Mouse (Mus musculus): ENCODE results near the gene Car14. TPM values are rescaled to one million over a fixed set of nuclear protein-coding genes. Genes with fewer than 3 reads are reported as not detected.
"Not testable (repeated sequence)": the region's sequence is repeated elsewhere in the genome, so short reads cannot be mapped to it uniquely, and the experiment has no call there.

Car14 gene
- 1 to 10 TPM; 1.1 to 3.6 TPM for total RNA-seq (2021)
- long read RNA-seq, experiment 1, partial matches to known transcripts, result 0 of 1 reads
- long read RNA-seq, experiment 1, other reads (novel, unspliced or antisense), result 1 of 1 reads
- long read RNA-seq, experiment 2, partial matches to known transcripts, result 2 of 11 reads
- long read RNA-seq, experiment 2, other reads (novel, unspliced or antisense), result 8 of 11 reads

DNA sequence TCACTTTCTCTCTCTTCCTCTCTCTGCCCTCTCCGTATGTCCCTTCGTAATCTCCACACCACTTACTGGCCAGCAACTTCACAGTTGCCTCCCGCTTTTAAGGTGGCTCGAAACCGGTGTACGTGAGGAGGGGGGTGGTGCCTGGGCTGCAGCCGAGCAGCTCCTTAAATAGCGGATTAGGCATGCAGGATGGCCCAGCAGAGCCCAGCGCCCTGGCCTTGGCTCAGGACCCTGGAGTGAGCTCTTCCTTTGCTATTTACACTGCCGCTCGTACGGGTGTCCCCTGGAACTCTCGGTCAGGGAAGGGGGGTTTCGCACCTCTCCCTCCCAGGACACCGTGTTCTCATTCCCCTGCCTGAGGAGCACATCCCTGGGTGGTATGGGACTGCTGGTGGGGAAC lies at the start of gene Car14:
TSS of gene Car14 (minus strand) at position 124 of the 400 bp plus-strand sequence.
- DNase-seq (ENCODE audit: low spot score in 2 of 2), result no peak

DNA sequence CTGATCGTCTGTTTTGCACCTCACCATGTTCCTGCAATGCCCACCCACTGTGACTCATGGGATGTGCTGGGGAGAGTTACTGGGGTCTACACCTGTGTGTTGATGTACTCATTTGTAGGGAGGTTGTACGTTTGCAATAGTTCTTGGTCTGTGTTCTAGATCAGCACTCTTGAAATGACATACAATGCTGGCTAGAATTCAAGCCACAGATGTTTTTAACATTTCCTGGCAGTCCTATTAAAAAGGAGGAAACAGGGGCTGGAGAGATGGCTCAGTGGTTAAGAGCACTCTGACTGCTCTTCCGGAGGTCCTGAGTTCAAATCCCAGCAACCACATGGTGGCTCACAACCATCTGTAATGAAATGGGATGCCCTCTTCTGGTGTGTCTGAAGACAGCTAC lies 49.0 kb upstream of the Car14 start:
- no peak for DNase-seq (ENCODE audit: low spot score in 2 of 2)

DNA sequence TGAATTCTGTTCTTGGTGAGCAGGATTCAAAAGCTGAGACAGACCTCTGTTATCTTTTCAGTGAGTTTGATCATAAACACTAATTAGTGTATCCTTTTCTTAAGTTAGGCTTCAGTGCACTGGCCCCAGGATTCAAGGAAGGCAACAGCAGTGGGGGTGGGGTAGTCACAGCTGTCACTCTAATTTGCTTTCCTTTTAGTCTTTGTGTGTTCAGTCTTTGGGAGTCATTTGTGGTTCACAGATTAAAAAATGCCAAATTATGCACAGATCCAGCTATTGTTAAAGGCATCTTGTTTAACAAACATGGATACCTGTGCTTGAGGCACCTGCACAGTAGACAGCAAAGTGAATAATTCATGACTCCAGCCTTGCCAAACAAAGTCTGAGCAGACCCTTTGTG lies 48.5 kb upstream of the Car14 start:
- no peak for DNase-seq (ENCODE audit: low spot score in 2 of 2)

DNA sequence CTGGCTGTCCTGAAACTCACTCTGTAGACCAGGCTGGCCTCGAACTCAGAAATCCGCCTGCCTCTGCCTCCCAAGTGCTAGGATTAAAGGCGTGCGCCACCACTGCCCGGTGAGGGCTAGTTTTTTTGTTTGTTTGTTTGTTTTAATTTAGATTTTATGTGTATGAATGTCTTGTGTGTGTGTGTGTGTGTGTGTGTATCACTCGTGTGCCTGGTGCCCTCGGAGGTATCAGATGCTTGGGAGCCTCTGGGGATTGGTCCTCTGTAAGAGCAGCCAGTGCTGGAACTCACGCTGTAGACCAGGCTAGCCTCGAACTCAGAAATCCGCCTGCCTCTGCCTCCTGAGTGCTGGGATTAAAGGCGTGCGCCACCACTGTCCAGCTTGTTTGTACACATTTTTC lies 47.1 kb upstream of the Car14 start:
- not testable (repeated sequence) for DNase-seq (ENCODE audit: low spot score in 2 of 2)

DNA sequence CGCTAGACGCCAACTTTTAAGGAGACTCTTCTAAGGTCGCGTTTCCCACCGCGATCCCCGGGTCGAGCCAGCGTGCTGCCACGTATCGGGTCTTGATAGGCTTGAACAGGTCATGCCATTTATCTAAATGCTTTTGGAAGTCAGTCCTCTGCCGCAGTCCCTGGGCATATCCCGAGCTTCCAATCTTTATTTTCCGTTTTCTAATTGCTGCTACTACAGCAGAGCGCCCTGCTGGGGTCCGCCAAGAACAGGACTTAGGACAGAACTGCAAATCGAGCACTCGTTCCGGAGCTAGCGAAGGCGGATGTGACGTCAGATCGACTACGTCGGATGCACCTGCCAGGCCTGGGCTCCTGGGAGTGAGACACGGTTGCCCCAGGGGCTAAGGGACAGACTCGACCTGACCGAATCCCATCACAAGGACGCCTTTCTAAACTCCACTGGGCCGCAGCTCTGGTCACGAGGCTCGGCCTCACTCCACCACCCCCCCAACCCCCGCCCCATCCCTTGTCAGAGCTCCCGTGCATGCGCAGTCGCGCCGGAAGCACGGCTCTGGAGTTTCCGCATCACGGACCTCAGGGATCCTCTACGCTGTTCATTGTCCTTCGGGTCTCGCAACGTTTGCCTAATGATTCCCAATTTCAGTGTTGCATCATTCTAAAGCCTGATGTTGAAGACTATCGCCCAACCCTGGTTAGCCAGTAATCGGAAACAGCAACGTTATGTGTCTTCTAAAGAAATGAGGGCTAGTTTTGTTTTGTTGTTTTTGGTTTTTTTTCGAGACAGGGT lies 46.5 kb upstream of the Car14 start:
- peak; percentile 85 to 88 for DNase-seq (ENCODE audit: low spot score in 2 of 2)

DNA sequence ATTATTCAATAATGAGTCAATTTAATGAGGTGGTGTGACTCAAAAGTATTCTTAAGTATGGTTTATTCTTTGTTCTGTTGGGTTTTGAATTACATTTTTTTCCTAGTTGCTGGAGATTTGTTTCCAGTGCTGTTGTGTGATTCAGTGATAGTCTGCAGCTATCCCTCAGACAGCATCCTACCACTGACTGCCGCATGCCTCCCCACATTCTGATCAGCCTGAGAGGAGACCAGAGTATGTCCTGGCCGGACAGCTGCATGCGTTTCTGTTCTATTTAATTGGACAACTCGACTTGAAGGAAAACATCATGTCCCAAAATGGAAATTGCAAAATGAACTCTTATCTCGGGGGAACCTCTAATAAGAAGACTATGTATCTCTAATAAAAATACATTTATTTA lies 43.8 kb upstream of the Car14 start:
- DNase-seq (ENCODE audit: low spot score in 2 of 2), result no peak

DNA sequence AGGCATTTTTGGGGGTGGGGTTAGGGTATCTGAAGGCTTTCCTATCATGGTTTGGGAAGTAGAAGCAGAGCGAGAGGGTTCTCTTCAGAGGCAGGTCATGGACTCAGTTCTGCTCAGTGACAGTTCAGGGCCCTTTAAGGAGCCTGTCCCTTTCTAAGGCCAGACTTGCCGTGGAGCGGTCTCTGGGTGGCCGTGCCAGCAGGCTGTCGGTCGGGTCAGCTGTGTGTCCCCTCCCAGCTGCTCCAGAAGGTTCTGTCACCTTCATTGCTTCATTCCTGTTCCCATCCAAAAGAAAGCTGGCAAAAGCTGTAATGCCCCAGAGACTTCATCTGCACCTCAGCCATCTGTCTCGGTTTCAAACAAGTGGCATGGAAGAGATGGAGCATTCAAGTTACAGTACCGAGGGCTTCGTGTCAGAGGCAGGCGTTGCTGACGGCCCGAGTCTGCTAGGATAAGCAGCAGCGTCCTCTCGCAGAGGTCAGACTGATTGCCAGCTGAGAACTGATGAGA lies 41.3 kb upstream of the Car14 start:
- DNase-seq (ENCODE audit: low spot score in 2 of 2), result no peak

DNA sequence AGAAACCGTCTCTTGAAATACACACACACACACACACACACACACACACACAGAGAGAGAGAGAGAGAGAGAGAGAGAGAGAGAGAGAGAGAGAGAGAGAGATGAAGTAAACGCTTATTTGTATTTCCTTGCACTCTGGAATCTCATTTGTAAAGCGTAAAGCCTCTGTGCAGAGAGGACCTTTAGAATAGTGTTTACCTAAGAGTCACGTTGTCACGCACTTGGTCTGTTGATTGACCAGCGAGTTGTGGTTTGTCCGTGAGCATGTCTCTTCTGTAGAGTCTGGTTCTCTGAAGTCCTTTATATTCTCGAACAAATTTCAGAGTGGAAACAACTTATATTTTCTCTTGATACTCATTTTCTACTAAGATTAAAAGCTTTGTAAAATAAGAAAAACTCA lies 40.3 kb upstream of the Car14 start:
- DNase-seq (ENCODE audit: low spot score in 2 of 2), result no peak

DNA sequence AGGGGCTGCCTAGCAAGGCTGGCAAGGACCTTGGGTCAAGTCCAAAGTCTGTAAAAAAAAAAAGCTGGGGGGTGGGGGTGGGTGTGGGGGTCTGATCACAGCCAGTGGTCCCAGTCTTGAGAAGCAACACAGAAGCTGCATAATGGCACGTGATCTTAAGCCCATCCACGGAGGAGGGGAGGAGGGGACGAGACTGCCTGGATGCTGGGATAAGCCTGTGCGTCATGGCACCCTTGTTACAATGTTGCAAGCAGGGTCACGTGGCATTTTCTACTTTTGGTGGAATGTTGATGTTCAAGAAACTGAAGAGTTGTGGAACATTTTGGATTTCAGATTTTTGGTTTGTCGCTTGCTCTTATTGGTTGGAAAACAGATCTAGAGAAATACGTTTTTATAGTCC lies 38.7 kb upstream of the Car14 start:
- DNase-seq (ENCODE audit: low spot score in 2 of 2), result no peak

DNA sequence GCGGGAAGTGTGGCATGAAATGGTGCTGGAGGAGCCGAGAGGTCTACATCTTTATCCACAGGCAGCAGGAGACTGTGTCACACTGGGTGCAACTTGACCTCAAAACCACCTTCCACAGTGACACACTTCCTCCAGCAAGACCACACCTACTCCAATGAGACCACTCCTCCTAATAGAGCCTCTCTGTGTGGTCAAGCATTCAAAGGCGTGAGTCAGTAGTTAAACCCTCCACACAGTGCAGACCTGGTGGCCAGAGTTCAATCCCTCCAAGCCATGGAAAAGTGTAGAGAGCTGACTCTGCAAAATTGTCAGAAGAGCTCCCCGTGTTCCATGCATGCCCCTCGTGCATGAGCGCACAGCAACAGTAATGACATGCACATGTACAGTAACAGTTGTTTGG lies 38.3 kb upstream of the Car14 start:
- no peak for DNase-seq (ENCODE audit: low spot score in 2 of 2)

DNA sequence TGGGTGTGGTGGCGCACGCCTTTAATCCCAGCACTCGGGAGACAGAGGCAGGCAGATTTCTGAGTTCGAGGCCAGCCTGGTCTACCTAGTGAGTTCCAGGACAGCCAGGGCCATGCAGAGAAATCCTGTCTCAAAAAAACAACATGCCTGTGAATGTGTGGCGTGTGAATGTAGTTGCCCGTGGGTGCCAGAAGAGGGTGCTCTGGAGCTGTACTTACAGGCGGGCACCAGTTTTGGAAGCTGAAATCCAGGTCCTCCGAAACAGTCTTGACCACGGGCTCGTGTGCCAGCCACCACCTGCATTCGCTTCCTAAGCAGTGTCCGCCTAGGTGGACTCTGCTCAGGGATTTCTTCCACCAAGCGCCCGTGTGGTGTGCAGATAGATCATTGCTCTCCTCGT lies 34.3 kb upstream of the Car14 start:
- no peak for DNase-seq (ENCODE audit: low spot score in 2 of 2)

DNA sequence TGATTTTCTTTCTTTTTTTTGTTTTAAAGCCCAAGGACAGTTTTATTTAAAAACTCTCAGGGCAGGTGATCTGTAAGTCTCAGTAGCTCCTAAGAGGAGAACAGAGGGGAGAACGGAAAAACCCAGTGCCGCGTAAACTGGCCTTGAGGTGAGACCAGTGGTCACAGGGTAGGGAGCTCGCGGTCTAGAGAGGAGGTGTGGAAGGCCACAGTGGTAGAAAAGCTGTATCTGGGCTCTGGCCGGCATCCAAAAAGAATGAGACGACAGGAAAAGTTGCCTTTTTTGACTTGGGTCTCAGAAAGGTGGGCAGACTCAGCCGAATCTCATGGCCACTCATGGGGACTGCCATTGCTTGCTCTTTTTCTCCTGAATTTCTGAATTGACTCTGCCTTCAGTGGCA lies 33.7 kb upstream of the Car14 start:
- DNase-seq (ENCODE audit: low spot score in 2 of 2), result no peak

DNA sequence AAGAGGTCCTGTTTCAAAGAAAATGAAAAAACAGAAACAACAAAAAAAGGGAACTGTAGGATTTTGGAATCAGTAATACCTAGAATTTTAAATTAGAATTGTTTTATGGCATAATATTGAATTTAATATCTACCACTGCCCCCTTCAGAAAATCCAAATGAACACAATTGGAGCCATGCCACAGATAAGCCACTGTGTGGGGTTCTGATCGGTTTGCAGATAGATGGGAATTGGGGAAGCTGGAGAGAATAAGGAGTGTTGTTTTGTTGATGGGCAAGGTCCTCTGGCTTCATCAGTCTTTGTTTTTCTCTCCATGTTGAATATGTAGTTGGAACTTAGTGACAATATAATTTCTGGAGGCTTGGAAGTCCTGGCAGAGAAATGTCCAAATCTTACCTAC lies 30.0 kb upstream of the Car14 start:
- no peak for DNase-seq (ENCODE audit: low spot score in 2 of 2)

DNA sequence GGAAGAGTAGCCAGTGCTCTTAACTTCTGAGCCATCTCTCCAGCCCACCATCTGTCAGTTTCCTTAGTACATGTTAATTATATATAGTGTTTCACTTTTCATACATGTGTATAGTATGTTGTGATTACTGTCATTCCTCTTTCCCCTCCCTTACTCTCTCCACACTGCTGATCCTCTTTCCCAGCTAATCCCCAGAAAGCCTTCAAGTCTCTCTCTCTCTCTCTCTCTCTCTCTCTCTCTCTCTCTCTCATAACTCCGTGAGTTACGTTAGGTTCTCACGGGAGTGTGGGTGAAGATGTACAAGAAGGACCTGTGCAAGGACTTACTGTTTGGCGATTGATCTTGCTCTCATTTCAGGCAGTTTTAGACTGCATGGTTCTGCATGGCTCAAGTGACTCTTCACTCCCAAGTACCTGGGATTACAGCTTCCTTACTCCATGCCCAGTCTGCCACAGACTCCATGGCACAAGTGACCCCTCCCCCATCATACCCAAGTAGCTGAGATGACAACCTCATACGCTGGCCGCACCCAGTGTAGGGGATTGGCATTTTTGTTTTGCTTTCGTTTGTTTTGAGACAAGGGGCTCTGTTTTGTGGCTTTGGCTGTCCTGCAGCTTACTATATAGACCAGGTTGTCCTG lies 28.7 kb upstream of the Car14 start:
- DNase-seq (ENCODE audit: low spot score in 2 of 2), result no peak

DNA sequence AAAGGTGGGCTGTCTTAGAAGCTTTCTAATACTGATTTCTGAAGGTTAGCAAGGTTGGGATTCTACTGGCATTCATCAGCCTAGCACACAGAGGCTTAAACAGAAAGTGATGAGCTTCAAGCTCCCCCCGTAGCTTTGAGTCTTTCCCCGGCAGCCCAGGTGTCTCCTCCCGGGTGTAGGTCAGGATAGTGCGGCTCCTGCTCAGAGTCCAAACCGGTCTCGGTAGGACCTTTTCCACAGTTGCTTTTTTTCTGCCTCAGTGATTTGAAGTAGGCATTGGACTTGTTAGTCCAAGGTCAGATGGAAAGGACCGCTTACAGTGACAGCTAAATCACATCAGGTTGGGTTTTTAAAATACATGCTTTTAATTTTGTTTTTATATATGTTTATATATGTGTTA lies 28.1 kb upstream of the Car14 start:
- DNase-seq (ENCODE audit: low spot score in 2 of 2), result no peak

DNA sequence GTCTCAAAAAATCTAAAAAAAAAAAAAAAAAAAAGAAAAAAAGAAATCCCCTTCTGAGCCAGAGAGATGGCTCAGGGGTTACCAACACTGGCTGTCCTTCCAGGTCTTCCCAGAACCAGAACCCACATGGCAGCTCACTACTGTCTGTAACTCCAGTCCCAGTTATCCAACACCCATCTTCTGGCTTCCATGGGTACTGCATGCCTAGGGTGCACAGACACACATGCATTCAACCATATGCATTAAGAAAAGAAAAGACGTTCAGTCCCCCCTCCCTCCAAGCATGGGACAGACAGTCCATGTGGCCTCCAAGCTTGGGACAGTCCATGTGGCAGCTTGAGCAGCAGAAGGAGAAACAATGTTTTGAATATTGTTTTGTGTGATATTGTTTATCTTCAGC lies 27.7 kb upstream of the Car14 start:
- no peak for DNase-seq (ENCODE audit: low spot score in 2 of 2)

DNA sequence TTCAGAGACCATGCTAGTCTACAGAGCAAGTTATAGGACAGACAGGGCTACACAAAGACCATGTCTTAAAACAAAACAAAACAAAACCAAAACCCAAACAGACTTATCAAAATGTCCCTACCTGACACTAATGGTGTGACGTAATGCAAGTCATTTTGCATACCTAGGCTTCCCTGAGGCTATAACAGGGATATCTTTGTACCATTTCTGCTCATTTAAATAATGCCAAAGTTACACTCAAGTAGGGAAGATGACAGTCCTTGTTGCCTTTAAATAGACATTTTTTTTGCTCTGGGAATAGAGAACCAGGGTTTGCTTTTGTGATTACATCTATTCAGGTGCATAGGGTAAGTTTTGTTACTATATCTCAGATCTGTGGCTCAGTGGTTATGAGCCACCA lies 27.0 kb upstream of the Car14 start:
- DNase-seq (ENCODE audit: low spot score in 2 of 2), result no peak

DNA sequence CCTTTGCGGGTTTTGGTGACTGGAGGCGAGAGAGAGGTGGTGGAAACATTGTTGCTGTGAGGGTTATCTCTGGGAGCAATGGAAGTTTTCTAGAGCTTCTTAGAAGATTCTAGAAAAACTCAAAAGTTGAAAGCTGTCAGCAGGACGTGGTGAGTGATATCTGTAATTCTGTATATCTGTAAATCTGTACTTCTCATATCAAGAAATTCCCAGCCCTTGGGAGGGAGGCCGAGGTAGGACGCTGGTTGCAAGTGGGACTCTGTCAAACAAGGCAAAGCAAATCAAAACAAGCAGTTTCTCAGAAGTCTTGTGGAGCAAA lies 25.9 kb upstream of the Car14 start:
- no peak for DNase-seq (ENCODE audit: low spot score in 2 of 2)

DNA sequence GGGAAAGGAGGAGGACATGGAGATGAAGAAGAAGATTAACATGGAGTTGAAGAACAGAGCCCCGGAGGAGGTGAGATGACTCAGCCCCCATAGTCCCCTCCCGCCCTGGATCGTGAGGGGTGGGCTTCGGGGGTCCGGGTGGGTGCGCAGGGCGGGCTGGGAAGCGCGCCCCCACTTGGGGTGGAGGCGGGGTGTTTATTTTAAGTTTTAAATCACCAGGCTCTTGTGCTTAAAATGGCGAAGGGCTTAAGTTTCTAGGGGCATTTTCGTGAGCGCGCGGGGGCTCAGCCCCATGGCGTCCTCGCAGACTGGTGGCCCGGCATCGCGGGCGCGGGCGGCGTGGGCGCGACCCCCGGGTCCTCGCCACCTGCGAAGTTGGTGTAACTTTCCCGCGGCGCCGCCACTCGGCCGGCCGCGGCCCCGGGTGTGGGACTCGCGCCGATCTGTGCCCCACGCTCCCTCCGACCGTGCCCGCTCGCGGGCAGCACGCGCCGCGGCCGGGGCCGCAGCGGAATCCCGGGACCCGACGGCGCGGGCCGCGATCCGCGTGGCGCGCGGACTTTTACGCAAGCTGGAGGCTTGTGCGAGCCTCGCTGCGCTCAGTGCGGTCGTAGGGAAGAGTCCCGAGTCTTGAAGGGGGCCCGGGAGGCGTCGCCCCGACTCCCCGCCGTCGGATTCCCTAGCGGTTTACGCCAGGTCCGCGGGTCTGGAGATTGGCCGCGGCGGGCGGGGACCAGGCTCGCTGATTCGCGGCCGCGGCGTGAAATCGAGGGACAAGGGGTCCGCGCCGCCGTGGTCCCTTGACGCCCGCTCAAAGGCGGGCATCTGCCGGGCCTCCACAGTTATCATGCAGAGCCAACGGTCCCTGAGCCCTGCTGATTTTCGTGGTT lies 25.3 kb upstream of the Car14 start:
- peak; percentile 53 to 61 for DNase-seq (ENCODE audit: low spot score in 2 of 2)

DNA sequence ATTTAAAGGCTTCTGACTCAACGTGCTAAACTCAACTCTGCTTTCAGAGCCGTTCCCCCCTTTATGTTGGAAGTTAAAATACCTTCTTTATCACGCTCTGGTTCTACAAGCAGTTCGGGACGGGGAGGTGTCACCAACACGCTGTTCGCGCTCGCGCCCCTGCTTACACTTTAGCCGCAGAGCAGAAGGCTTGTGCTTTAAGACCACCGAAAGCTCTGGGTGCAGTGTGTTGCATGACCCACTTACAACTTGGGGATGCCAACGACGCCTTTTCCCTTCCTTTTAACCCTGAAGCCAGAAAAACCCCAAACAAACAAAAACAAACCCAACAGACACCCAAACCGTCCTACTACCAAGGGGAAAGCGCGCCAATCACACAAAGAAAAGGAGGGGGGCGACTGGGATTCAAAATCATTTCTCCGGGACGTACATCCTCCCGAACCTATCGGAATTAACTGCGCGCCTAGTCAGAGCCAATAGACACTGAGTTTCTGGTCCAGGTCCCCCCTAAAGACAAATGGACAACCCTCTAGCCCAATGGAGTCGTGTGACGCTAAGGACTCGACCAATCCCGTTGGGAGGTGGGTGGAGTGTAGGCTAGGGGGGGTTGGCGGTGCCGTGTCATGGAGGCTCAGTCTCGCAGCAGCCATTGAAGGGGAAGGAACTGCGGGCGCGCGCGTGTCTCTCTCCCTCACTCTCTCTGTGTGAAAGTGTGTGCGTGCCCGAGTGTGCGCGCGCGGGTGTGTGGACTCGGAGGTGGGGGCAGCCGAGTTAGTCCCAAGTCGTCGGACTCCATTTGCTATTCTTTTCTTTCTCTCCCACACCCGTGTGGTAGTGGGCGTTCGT lies 24.4 kb upstream of the Car14 start, which contains the start of gene Anp32e:
TSS of gene Anp32e (plus strand) at position 589 of the 846 bp plus-strand sequence.
- DNase-seq (ENCODE audit: low spot score in 2 of 2), result peak; percentile 94 to 96
